Mouse (Mus musculus): ENCODE data around the gene Adgrg3. TPM values are rescaled to one million over a fixed set of nuclear protein-coding genes. Genes with fewer than 3 reads are reported as not detected.

Gene Adgrg3
- polyA plus RNA-seq, 1 experiment from 2014 or later, result 1.3 TPM

DNA sequence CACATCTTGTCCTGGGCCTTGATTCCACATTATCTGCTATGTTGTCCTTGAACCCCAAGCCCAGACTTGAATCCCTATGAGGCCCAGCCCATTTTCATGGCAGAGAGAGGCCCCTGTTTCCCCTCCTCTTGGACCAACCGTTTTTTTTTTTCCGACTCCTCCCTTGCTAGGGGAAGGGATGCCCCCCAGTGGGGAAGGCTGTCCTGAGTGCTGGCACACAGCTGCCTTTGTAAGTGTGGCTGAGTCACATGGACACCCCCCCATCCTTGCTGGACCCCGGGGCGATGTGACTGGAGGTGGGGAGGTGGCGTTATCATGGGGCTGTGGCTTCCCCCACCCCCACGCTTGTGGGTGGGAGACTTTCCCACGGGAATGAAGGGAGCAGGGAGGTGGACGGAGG, 36.5 kb upstream of the Adgrg3 start:
- H3K4me3 ChIP-seq (replicated peaks; ENCODE audit: low read depth, low read length), result no peak overlapping the region
- WGBS, result 60% methylated on average over 8 of the region's 8 CpGs
- ATAC-seq (ENCODE audit: low FRiP score, low TSS enrichment) (no peak), DNase-seq (no peak)
- H3K4me2 ChIP-seq (ENCODE audit: low read length), result no peak overlapping the region
- H3K36me3 ChIP-seq (ENCODE audit: control insufficient read depth, insufficient read depth, low read length), result no peaks in the 10 kb centered on the region
- H3K4me1 ChIP-seq (ENCODE audit: control insufficient read depth, insufficient read depth, low read length), result peaks cover 60% of the 10 kb centered on the region
- H3K27ac ChIP-seq (replicated peaks; ENCODE audit: low read depth, low read length), result peak overlapping the region; percentile 57; the same call in 1 of the 2 replicates
- no peaks in the 10 kb centered on the region for H3K9me3 ChIP-seq (ENCODE audit: control insufficient read depth, low read length)
- H3K27me3 ChIP-seq (ENCODE audit: control insufficient read depth, insufficient read depth, low read length), result no peaks in the 10 kb centered on the region
- H3K9ac ChIP-seq (replicated peaks; ENCODE audit: low read length), result no peak overlapping the region

DNA sequence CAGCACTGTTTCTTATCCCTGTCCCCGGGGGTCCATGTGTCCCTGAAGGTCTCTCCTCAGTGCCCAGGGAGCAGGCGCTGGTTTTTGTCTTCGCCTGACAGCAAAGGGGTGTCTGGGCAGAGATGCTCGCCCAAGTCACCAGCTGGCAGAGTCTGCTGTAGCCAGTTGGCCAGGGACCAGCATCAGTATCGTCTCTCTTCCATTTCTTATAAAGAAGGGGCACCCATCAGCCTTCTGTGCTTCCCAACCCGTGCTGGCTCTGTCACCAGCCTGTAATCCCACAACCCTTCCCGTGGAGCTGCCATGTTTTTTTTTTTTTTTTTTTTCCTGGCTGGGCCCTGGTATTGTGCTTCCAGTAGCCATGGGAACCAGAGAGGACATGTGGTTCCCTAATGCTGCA, 35.6 kb upstream of the Adgrg3 start:
- DNase-seq (peak; percentile 64), ATAC-seq (ENCODE audit: low FRiP score, low TSS enrichment) (no peak)
- Histone ChIP-seq H3K4me3 (replicated peaks; ENCODE audit: low read depth, low read length) (no peak overlapping the region), H3K27ac (replicated peaks; ENCODE audit: low read depth, low read length) (peak overlapping the region; percentile 57), H3K27me3 (ENCODE audit: control insufficient read depth, insufficient read depth, low read length) (no peaks in the 10 kb centered on the region), H3K4me2 (ENCODE audit: low read length) (no peak overlapping the region), H3K9ac (replicated peaks; ENCODE audit: low read length) (0 out of 2 replicates have a peak overlapping the region, but pooled peaks have one; percentile 12), H3K9me3 (ENCODE audit: control insufficient read depth, low read length) (no peaks in the 10 kb centered on the region), H3K36me3 (ENCODE audit: control insufficient read depth, insufficient read depth, low read length) (no peaks in the 10 kb centered on the region), H3K4me1 (ENCODE audit: control insufficient read depth, insufficient read depth, low read length) (peaks cover 64% of the 10 kb centered on the region)
- 45% methylated on average over 7 of the region's 7 CpGs for WGBS

DNA sequence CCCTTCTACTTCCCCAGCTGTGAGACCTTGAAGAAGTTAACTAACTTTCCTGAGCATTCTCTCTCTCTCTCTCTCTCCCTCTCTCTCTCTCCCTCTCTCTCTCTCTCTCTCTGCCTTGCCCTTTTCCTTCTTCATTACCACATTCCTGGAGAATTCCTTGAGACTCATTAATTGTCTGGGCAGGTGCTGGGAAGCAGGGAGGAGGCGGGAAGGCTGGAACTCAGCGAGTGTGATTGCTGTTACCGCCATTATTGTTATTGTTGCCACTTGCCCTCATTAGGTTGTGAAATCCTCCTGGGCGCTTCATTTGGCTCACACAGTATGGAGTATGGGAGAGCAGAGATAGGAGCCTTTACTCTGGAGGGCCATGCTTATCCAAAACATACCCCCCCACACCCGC, 34.3 kb upstream of the Adgrg3 start:
- Histone ChIP-seq H3K9ac (replicated peaks; ENCODE audit: low read length) (no peak overlapping the region), H3K4me1 (ENCODE audit: control insufficient read depth, insufficient read depth, low read length) (peaks cover 56% of the 10 kb centered on the region), H3K27ac (replicated peaks; ENCODE audit: low read depth, low read length) (peak overlapping the region; percentile 63; the same call in 1 of the 2 replicates), H3K4me3 (replicated peaks; ENCODE audit: low read depth, low read length) (no peak overlapping the region), H3K9me3 (ENCODE audit: control insufficient read depth, low read length) (no peaks in the 10 kb centered on the region), H3K36me3 (ENCODE audit: control insufficient read depth, insufficient read depth, low read length) (no peaks in the 10 kb centered on the region), H3K27me3 (ENCODE audit: control insufficient read depth, insufficient read depth, low read length) (no peaks in the 10 kb centered on the region), H3K4me2 (ENCODE audit: low read length) (no peak overlapping the region)
- ATAC-seq (ENCODE audit: low FRiP score, low TSS enrichment) (no peak), DNase-seq (no peak)
- 25% methylated on average over 5 of the region's 5 CpGs for WGBS

DNA sequence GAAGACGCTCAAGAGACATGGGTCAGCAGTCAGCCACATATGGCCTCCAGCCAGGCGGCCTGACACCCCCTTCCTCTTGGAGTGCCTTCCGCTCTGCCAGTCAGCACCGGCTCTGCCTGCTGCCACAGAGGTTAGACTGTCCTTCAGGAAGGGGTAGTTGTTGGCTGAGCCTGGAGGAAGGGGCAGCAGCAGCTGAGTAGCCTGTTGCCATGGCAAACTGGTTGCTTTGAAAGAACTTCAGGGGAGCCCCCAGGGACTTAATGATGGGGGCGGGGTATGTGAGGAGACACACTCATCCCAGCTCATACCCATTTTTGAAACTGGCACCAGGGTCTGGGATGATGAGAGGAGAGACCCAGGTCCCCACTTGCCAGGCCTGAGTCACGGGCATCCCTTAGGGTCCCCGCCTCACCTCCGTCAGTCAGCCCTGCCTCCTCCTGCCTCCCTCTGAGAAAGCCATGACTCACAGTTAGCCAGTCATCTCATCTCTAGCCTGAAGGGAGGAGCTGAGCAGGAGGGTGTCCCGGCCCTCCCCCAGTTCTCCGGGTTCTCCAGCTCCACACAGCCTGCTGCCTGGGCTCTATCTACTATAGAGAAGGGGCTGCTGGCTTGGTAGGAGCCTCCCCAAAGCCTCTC, 33.5 kb upstream of the Adgrg3 start:
- WGBS, result 7% methylated on average over 10 of the region's 10 CpGs
- H3K9ac ChIP-seq (replicated peaks; ENCODE audit: low read length), result no peak overlapping the region; the same call in 1 of the 2 replicates

DNA sequence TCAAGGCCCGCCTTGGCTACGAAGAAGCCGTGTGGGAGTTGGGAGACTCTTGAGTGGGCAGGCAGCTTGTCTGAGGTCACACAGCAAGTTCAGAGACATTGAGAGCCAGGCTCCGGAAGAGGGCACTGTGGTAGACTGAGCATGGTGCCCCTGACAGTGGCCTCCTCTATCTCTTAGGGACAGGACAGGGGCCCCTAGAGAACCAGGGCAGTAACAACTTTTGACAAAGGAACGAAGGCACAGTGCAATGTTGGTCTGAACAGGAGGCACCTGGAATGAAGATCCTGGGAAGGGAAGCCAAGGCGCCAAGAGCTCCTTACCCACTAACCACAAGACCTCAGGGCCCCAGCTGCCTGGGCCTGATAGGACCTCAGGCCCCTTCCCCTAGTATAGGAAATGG, 32.5 kb upstream of the Adgrg3 start:
- Histone ChIP-seq H3K9ac (replicated peaks; ENCODE audit: low read length) (no peak overlapping the region), H3K9me3 (ENCODE audit: control insufficient read depth, low read length) (no peaks in the 10 kb centered on the region), H3K36me3 (ENCODE audit: control insufficient read depth, insufficient read depth, low read length) (no peaks in the 10 kb centered on the region), H3K27ac (replicated peaks; ENCODE audit: low read depth, low read length) (no peak overlapping the region), H3K4me1 (ENCODE audit: control insufficient read depth, insufficient read depth, low read length) (peaks cover 52% of the 10 kb centered on the region), H3K4me2 (ENCODE audit: low read length) (peak overlapping the region; percentile 32; the same call in 1 of the 2 replicates), H3K4me3 (replicated peaks; ENCODE audit: low read depth, low read length) (no peak overlapping the region), H3K27me3 (ENCODE audit: control insufficient read depth, insufficient read depth, low read length) (no peaks in the 10 kb centered on the region)
- DNase-seq, result no peak
- WGBS, result 85% methylated on average over 6 of the region's 6 CpGs
- ATAC-seq (ENCODE audit: low FRiP score, low TSS enrichment), result no peak

More for the DNA sequence above, 33.5 kb upstream of the Adgrg3 start:
- Histone ChIP-seq H3K4me1 (ENCODE audit: control insufficient read depth, insufficient read depth, low read length) (peaks cover 52% of the 10 kb centered on the region), H3K9me3 (ENCODE audit: control insufficient read depth, low read length) (no peaks in the 10 kb centered on the region), H3K4me2 (ENCODE audit: low read length) (peak overlapping the region; percentile 32), H3K27ac (replicated peaks; ENCODE audit: low read depth, low read length) (peak overlapping the region; percentile 63), H3K27me3 (ENCODE audit: control insufficient read depth, insufficient read depth, low read length) (no peaks in the 10 kb centered on the region), H3K4me3 (replicated peaks; ENCODE audit: low read depth, low read length) (no peak overlapping the region), H3K36me3 (ENCODE audit: control insufficient read depth, insufficient read depth, low read length) (no peaks in the 10 kb centered on the region)
- ATAC-seq (ENCODE audit: low FRiP score, low TSS enrichment) (peak; percentile 58), DNase-seq (peak; percentile 80)

DNA sequence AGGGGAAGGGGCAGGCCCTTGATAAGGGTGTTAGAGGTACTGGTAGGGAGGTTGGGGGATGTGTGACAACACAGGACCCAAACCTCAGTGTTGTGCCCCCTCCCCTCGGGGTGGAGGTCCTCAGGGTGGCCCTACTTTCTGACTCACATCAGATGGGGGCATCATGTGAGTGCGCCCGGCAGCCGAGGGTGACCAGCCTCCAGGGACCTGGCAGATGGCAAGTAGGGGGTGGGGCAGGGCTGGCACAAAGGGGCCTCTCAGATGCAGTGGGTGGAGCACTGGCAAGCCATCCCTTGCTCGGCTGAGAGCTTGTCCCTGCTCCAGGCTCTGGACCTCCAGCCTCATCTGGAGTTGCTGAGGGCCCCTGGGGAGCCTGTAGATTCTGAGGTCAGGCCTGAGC, 30.8 kb upstream of the Adgrg3 start:
- Histone ChIP-seq H3K4me3 (replicated peaks; ENCODE audit: low read depth, low read length) (no peak overlapping the region), H3K4me2 (ENCODE audit: low read length) (no peak overlapping the region), H3K27ac (replicated peaks; ENCODE audit: low read depth, low read length) (no peak overlapping the region), H3K9me3 (ENCODE audit: control insufficient read depth, low read length) (no peaks in the 10 kb centered on the region), H3K36me3 (ENCODE audit: control insufficient read depth, insufficient read depth, low read length) (no peaks in the 10 kb centered on the region), H3K27me3 (ENCODE audit: control insufficient read depth, insufficient read depth, low read length) (no peaks in the 10 kb centered on the region), H3K4me1 (ENCODE audit: control insufficient read depth, insufficient read depth, low read length) (peaks cover 57% of the 10 kb centered on the region), H3K9ac (replicated peaks; ENCODE audit: low read length) (no peak overlapping the region)
- ATAC-seq (ENCODE audit: low FRiP score, low TSS enrichment) (no peak), DNase-seq (peak; percentile 46)
- 38% methylated on average over 5 of the region's 5 CpGs for WGBS

DNA sequence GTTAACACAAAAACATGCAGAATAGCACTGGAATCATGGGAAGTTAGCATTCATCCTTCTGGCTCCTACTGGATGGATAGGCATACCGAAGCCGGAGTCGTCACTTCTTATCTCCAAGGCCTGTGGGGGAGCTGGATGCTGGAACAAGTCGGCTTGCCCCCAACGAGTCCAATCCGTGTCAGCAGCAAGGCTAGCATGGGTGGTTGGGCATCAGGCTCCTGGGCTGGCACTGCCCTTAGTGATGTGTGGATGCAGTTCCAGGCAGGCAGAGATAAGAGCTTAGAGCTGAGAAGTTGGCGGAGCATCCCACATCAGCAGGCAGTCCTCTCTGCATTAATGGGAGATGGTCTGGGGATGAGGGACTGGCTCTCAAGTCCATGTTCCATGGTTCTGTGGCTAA, 29.9 kb upstream of the Adgrg3 start:
- Histone ChIP-seq H3K4me2 (ENCODE audit: low read length) (no peak overlapping the region), H3K4me1 (ENCODE audit: control insufficient read depth, insufficient read depth, low read length) (peaks cover 58% of the 10 kb centered on the region), H3K27me3 (ENCODE audit: control insufficient read depth, insufficient read depth, low read length) (no peaks in the 10 kb centered on the region), H3K36me3 (ENCODE audit: control insufficient read depth, insufficient read depth, low read length) (no peaks in the 10 kb centered on the region), H3K27ac (replicated peaks; ENCODE audit: low read depth, low read length) (0 out of 2 replicates have a peak overlapping the region, but pooled peaks have one; percentile 13), H3K4me3 (replicated peaks; ENCODE audit: low read depth, low read length) (no peak overlapping the region), H3K9ac (replicated peaks; ENCODE audit: low read length) (no peak overlapping the region), H3K9me3 (ENCODE audit: control insufficient read depth, low read length) (no peaks in the 10 kb centered on the region)
- DNase-seq (no peak), ATAC-seq (ENCODE audit: low FRiP score, low TSS enrichment) (no peak)
- 85% methylated on average over 7 of the region's 7 CpGs for WGBS

DNA sequence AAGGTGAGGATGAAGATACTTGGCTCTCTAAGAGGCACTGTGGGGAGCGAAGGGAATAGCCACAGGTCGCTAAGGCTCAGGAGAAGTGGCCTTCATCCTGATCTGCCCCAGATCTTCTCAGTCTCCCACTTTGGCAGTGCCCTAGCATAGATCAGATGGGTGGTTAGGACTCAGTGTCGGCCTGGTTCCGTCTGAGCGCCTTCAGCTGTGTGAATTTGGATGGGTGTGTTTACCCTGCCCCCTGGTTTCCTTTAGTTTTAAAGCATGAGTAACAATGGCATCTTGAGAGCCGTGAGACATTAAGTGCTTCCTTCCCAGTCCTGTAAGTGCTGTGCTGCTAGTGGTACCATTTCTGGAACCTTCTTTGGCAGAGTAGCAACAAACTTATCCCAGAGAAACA, 28.9 kb upstream of the Adgrg3 start:
- no peaks in the 10 kb centered on the region for H3K36me3 ChIP-seq (ENCODE audit: control insufficient read depth, insufficient read depth, low read length)
- no peak overlapping the region for H3K4me3 ChIP-seq (replicated peaks; ENCODE audit: low read depth, low read length)
- ATAC-seq (ENCODE audit: low FRiP score, low TSS enrichment) (no peak), DNase-seq (no peak)
- 79% methylated on average over 6 of the region's 6 CpGs for WGBS
- H3K27me3 ChIP-seq (ENCODE audit: control insufficient read depth, insufficient read depth, low read length), result no peaks in the 10 kb centered on the region
- H3K9ac ChIP-seq (replicated peaks; ENCODE audit: low read length), result no peak overlapping the region
- H3K4me1 ChIP-seq (ENCODE audit: control insufficient read depth, insufficient read depth, low read length), result peaks cover 58% of the 10 kb centered on the region
- H3K9me3 ChIP-seq (ENCODE audit: control insufficient read depth, low read length), result no peaks in the 10 kb centered on the region
- no peak overlapping the region for H3K27ac ChIP-seq (replicated peaks; ENCODE audit: low read depth, low read length)
- H3K4me2 ChIP-seq (ENCODE audit: low read length), result no peak overlapping the region

DNA sequence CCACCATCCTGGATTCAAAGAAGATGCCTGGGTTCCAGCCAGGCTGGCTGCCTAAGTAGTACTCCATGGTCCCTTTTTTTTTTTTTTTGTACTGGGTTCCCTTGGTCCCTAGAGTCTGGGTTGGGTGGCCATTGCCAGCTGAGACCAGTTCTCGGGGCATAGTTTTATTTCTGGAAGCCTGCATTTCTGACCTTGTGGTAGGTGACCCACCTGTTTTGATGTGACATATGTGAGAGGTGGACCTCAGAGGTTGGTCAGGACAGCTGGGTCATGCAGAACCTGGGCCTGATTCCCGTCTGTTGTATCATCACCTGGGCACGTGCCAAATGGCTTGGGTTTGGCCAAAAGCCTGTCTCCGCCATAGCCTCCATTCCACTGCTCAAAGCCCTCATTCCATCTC, 27.8 kb upstream of the Adgrg3 start:
- Histone ChIP-seq H3K27me3 (ENCODE audit: control insufficient read depth, insufficient read depth, low read length) (no peaks in the 10 kb centered on the region), H3K4me3 (replicated peaks; ENCODE audit: low read depth, low read length) (no peak overlapping the region), H3K9ac (replicated peaks; ENCODE audit: low read length) (no peak overlapping the region), H3K4me2 (ENCODE audit: low read length) (no peak overlapping the region), H3K27ac (replicated peaks; ENCODE audit: low read depth, low read length) (no peak overlapping the region), H3K9me3 (ENCODE audit: control insufficient read depth, low read length) (no peaks in the 10 kb centered on the region), H3K4me1 (ENCODE audit: control insufficient read depth, insufficient read depth, low read length) (peaks cover 51% of the 10 kb centered on the region), H3K36me3 (ENCODE audit: control insufficient read depth, insufficient read depth, low read length) (no peaks in the 10 kb centered on the region)
- no peak for ATAC-seq (ENCODE audit: low FRiP score, low TSS enrichment)
- DNase-seq, result no peak
- WGBS, result 87% methylated on average over 4 of the region's 4 CpGs
